Mouse (Mus musculus) spleen, adult 2 months (tissue): ENCODE data around the gene Fam133b.

Experiments
- CTCF ChIP-seq: fragments of 200-500 bp; IDR thresholded peaks from 2 replicates; pipeline ENCODE4 v1.5.1; 2011; ENCODE audit warnings: mild to moderate bottlenecking, inconsistent platforms; ENCODE audit not compliant: insufficient read depth, insufficient read length, insufficient replicate concordance; ENCODE audit errors: extremely low read depth
- POLR2A ChIP-seq: fragments of 200-500 bp; IDR thresholded peaks from 2 replicates; pipeline ENCODE4 v1.6.1; 2011; ENCODE audit warnings: low read depth, low read length, inconsistent platforms

GRCm38 (mm10) chr5:3500298-3500697, 43.3 kb upstream of the Fam133b start:
- TF ChIP-seq POLR2A (no peak), CTCF (no peak)
